Mouse (Mus musculus): ENCODE data around the gene Foxc1. TPM values are rescaled to one million over a fixed set of nuclear protein-coding genes. Genes with fewer than 3 reads are reported as not detected.

The Foxc1 gene
- total RNA-seq, 1 experiment from 2014 or later, result not detected

DNA sequence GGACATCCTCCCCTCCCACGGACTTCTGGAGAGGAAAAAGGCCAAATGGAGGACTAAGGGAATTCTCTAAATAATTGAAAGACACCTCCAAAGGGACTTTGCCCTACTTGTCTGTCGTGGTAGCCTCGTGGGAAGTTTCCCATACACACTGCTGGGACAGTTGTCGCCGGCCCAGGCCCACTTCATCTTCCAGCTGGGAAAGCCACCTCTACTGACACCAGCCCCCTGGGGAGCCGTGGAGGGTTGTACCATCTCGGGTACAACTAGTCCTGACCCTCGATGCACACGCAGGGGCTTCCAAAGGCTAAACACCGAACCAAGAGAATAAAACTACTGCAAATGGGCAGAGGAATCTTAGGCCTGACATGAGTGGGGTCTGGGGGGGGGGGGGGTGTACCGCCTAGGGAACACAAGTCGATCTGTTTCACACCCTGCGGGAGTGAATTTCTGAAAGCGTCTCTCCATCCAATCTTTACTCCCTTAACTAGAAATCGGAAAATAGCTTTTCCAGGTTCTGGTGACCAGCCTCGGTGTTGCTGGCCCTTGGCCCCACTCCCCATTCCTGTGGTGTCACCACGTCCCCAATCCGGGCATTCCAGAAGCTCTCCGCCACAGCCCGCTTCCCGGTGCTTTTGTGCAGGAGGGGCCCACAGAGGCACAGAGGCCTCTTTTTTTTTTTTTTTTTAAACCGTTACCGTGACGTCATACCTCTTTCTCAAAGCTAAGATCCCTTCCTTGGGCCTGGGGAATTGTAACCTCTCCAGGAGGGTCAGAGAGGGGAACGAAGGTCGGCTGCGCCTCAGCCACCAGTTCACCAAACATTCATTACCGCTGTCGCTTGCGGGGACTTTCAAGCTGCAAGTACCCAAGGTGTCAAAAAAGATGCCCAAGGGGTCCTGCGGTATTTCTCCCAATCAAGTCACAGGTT lies 3.0 kb upstream of the Foxc1 start:
- ATAC-seq (ENCODE audit: extremely low read depth, insufficient number of reproducible peaks, low FRiP score, poor library complexity, severe bottlenecking), result no peak

GRCm38 (mm10) chr13:31804571-31804970 lies 1.9 kb upstream of the Foxc1 start:
- ATAC-seq (ENCODE audit: extremely low read depth, insufficient number of reproducible peaks, low FRiP score, poor library complexity, severe bottlenecking), result no peak

DNA sequence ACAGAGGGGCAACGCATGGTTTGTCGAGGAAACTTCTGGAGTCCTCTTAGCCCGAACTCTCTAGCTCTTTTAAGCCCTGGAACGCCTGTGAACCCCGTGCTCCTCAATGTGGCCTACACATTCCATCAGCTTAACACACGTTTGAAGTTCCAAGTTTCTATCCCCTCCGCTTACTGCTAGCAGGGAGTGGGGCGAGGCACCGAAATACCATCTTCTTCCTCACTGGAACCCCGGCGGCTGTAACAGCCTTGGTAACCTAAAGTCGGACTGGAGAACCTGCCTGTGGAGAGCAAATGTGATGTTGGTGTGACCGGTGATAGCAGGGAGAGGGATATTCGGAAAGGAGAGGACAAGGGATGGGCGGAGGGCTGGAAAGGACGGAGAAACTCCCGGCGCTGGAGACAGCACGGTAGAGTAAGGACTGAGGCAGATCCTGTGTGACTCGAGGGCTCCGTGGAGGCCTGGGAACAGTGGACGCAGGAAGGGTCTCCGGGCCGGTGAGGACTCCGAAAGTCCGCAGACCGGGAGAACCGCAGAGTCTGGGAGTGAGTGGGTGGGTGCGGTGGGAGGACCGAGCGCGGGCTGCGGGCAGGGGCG lies 504 bp upstream of the Foxc1 start:
- ATAC-seq (ENCODE audit: extremely low read depth, insufficient number of reproducible peaks, low FRiP score, poor library complexity, severe bottlenecking), result no peak

- no peak for ATAC-seq (ENCODE audit: extremely low read depth, insufficient number of reproducible peaks, low FRiP score, poor library complexity, severe bottlenecking)
These were observed 680 bp downstream of the Foxc1 start for GRCm38 (mm10) chr13:31806890-31807735.

DNA sequence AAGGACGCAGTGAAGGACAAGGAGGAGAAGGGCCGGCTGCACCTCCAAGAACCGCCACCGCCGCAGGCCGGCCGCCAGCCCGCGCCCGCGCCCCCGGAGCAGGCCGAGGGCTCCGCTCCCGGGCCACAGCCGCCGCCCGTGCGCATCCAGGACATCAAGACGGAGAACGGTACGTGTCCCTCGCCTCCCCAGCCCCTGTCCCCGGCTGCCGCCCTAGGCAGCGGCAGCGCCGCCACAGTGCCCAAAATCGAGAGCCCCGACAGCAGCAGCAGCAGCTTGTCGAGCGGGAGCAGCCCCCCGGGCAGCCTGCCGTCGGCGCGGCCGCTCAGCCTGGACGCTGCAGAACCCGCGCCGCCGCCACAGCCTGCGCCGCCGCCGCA lies 1.3 kb downstream of the Foxc1 start:
- ATAC-seq (ENCODE audit: extremely low read depth, insufficient number of reproducible peaks, low FRiP score, poor library complexity, severe bottlenecking), result no peak

DNA sequence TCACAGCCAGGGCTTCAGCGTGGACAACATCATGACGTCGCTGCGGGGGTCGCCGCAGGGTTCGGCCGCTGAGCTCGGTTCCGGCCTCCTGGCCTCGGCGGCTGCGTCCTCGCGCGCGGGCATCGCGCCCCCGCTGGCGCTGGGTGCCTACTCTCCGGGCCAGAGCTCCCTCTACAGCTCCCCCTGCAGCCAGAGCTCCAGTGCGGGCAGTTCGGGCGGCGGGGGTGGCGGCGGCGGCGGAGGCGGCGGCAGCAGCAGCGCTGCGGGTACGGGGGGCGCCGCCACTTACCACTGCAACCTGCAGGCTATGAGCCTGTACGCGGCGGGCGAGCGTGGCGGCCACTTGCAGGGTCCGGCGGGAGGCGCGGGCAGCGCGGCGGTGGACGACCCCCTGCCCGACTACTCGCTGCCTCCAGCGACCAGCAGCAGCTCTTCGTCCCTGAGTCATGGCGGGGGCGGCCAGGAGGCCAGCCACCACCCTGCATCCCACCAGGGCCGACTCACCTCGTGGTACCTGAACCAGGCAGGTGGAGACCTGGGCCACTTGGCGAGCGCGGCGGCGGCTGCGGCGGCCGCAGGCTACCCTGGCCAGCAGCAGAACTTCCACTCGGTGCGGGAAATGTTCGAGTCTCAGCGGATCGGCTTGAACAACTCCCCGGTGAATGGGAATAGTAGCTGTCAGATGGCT lies 1.8 kb downstream of the Foxc1 start:
- peak; percentile 21; the same call in 1 of the 2 replicates for ATAC-seq (ENCODE audit: extremely low read depth, insufficient number of reproducible peaks, low FRiP score, poor library complexity, severe bottlenecking)

GRCm38 (mm10) chr13:31808804-31809420 lies 2.5 kb downstream of the Foxc1 start:
- no peak for ATAC-seq (ENCODE audit: extremely low read depth, insufficient number of reproducible peaks, low FRiP score, poor library complexity, severe bottlenecking)

DNA sequence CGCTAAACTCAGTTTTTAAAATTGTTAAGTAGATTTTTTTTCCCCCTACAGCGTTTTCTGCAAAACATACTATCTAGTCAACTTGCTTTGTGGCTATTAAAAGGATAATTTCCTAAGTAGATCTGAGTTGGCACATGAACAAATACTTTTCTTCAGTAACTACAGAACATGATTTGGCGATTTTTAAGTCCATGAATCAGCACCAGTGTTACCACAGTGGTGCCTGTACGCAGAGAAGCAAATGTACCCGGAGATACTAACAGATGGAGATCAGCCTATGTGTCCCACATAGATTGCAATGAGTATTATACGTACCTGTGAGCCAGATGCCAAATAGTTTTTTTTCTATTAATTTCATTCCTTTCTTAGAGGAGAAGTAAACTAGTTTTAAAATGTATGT lies 3.3 kb downstream of the Foxc1 start:
- ATAC-seq (ENCODE audit: extremely low read depth, insufficient number of reproducible peaks, low FRiP score, poor library complexity, severe bottlenecking), result no peak

DNA sequence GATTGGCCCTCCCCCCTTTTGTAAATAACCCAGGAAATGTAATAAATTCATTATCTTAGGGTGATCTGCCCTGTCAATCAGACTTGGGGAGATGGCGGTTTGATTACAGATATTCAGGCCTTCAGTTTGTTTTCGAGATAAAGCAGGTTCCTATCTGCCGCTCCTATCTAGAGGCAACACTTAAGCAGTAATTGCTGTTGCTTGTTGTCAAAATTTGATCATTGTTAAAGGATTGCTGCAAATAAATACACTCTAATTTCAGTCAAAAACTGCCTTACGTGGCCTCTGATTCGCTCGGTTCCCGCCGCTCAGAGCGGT lies 3.9 kb downstream of the Foxc1 start:
- ATAC-seq (ENCODE audit: extremely low read depth, insufficient number of reproducible peaks, low FRiP score, poor library complexity, severe bottlenecking), result no peak

DNA sequence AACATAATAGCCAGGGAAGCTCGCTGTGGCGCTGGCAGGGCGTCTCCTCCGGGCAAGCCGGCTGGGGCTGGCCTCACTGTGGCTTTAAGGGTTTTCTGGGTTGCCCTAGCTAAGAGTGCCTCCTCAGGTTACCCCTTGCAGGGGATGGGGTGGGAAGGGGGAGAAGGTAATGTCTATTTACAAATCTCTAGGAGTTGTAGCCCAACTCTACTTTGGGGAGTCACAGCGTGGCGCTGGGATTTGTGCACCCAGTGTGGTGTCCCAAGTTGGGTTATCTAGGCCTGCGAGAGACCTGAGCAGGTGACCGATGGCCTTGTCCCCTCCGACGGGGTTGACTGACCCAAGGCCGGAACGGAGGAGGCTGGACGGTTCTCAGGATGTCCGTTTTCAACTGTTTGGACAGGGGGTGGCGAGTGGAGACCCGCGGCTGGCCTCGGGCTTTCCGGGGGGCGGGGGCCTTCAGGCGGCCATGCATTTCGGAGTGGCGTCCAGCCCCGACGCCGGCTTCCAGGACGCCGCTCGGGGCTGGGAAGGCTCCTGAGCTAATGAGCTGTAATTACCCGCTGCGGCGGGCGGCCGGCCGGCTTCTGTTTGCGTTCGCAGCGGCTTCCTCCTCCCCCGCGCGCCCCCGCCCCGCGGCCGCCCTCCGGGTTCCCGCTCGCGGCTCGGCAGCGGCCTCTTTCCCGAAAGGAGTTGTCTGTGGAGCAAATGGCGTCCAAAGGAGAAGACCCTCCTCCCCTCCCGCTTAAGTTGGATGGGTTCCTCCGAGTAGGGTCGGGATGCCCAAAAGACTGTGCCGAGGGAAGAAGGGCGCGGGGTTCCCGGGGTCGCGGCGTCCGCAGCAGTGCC lies 4.5 kb downstream of the Foxc1 start:
- ATAC-seq (ENCODE audit: extremely low read depth, insufficient number of reproducible peaks, low FRiP score, poor library complexity, severe bottlenecking), result no peak

DNA sequence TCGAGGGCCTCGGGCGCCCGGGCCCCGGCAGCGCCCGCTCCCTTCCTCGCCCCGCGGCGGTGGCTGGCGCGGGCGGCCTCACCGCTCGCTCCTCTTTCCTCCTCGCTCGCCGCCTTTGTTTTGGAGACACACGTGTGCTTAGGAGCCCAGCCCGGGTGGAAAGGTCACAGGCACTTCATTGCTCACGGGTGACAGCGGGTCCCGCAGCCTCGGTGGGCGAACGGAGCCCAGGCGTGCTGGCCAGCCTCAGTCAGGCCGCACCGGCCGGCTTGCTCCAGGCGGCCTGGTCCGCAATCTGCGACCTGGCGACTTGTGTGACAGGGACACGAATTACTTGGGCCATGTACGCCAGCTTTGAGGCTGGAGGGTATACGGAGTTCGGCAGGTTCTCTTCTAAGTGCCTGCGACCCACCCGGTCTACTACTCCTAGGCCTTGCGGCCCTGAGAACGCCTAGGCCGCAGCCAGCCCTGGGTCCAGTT lies 5.1 kb downstream of the Foxc1 start:
- no peak for ATAC-seq (ENCODE audit: extremely low read depth, insufficient number of reproducible peaks, low FRiP score, poor library complexity, severe bottlenecking)

DNA sequence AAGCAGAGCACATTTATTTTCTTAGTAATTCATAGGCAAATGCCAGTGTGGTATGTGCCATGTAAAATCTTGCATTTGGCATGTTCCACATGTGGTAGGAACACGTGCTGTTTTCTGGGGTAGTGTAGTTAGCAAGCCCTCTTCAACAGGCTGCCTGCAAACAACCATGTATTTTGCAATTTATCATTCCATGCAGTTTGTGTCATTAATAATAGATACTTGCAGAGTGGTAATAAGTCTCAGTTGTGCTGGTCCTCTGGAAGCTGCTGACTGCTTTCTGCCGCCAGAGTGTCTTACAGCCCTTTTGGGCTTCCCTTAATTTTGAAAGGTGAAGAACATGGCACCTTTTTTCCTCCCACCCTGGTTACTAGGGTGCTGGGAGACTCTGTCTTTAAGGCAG lies 6.3 kb downstream of the Foxc1 start:
- no peak for ATAC-seq (ENCODE audit: extremely low read depth, insufficient number of reproducible peaks, low FRiP score, poor library complexity, severe bottlenecking)

- ATAC-seq (ENCODE audit: extremely low read depth, insufficient number of reproducible peaks, low FRiP score, poor library complexity, severe bottlenecking), result no peak
These were observed 9.1 kb downstream of the Foxc1 start for GRCm38 (mm10) chr13:31815383-31816003.

DNA sequence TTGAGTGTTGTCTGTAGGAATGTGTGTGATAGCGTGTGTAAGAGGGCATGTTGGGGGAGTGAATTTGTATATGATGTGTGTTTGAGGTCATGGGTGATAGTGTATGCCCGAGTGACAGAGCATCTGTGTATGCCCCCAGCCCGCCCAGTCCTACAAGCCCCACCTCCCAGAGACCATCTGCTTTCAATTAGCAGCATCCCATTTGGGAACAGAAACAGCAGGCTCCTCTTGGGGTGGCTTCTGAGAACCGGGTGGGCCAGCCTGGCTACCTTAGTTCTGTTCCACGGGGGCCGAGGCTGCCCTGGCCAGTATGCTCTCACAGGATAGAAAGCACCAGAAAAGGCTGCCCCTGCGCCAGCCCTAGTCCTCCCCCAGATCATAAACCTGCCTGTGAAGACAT lies 11.9 kb downstream of the Foxc1 start:
- no peak for ATAC-seq (ENCODE audit: extremely low read depth, insufficient number of reproducible peaks, low FRiP score, poor library complexity, severe bottlenecking)

DNA sequence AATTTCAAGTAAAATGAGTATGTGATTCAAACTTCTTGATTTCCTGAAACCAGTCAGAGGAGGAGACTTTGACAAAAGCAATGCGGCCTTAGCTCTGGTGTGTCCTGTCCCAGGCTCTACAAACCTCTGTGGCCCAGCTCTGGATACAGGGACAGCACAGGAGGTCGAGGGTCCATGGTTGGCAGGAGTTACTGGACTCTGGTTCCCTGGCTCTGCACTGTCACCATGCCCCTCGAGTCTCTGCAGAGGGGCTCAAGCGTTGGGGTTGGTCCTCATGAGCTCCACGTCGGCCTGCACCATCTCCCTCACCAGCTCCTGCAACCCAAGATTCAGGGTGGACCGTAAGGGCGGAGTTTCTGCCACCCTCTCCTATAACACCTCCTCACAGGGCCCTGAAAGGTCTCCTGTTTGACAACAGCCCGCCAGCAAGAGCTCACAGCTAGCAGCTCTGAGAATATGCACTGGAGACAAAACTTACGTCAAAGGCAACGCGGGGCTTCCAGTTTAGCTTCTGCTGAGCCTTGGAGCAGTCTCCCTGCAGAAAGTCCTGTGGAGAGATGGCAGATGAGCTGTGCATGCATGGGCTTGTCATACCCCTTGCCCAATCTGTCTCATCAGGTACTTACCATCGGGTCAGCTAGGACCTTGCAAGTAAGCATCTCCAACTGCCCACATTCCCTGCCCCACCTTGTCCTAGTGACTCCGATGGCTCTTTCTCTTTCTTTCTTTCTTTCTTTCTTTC lies 13.4 kb downstream of the Foxc1 start:
- ATAC-seq (ENCODE audit: extremely low read depth, insufficient number of reproducible peaks, low FRiP score, poor library complexity, severe bottlenecking), result no peak

GRCm38 (mm10) chr13:31820587-31821017 lies 14.2 kb downstream of the Foxc1 start:
- ATAC-seq (ENCODE audit: extremely low read depth, insufficient number of reproducible peaks, low FRiP score, poor library complexity, severe bottlenecking), result no peak

DNA sequence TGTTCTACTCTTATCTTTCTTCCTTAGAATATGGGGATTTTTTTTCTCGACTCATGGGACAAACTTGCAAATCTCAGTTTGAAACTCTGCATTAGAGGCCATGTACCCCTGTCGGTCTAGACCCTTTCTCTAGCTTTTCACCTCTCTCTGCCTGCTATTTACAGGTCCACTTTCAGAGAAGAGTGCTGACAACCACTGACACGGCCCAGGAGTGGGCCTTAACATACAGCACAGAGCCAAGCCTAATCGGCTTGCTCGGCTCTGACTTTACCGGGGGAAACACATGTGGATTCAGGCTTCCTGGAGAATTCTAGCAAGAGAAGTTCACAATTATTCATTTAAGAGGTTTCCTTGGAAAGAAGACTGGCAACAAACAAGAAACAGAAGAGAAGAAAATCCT lies 14.6 kb downstream of the Foxc1 start:
- ATAC-seq (ENCODE audit: extremely low read depth, insufficient number of reproducible peaks, low FRiP score, poor library complexity, severe bottlenecking), result no peak

All from neutrophil, adult 5-6 weeks (primary cell).